In genomic region chr12:52774382-52774781, GRCm38 (mm10) we compare ENCODE assay signal across 12 mouse cellular contexts.
DNase-seq lines count a peak whose midpoint lies in the region; ATAC-seq and TF ChIP-seq lines count a peak whose summit lies in the region.
"Had no signal": no experiment of that assay in that cellular context is flagged by ENCODE, and none has a peak within 500 bp of the region (broad histone marks: within the 10 kb centered on the region; RNA-seq: fewer than 3 reads in every experiment).

No protein-coding gene starts in this region.

- no peaks in the 10 kb centered on the region for H3K36me3 ChIP-seq in lung, embryonic 14.5 days (ENCODE audit: insufficient read depth)
- no peaks in the 10 kb centered on the region for H3K36me3 ChIP-seq in stomach, embryonic 16.5 days (ENCODE audit: control insufficient read depth, insufficient read depth, low read length)
- H3K36me3 ChIP-seq: embryonic facial prominence, embryonic 12.5 days; heart, embryonic 13.5 days had no signal

- no peaks in the 10 kb centered on the region for H3K27me3 ChIP-seq in lung, embryonic 14.5 days (ENCODE audit: insufficient read depth, low read length)
- no peaks in the 10 kb centered on the region for H3K27me3 ChIP-seq in stomach, embryonic 16.5 days (ENCODE audit: control insufficient read depth, insufficient read depth, low read length)
- H3K27me3 ChIP-seq: embryonic facial prominence, embryonic 12.5 days; heart, embryonic 13.5 days; megakaryocyte, embryonic 14.5 days had no signal

- DNase-seq in cerebellum, adult 9-11 months = peak; percentile 44
- no peak for DNase-seq in cerebellum, adult 11-12 months
- DNase-seq in lung, embryonic 14.5 days = peak; percentile 62
- DNase-seq in lung, postnatal 10 days = no peak
- peak; percentile 32 to 41 for DNase-seq in left cerebral cortex, postnatal 36 days (ENCODE audit: low spot score in 2 of 2)
- no peak for DNase-seq in adrenal gland, postnatal 25 days
- DNase-seq: layer of hippocampus, postnatal 36 days had no signal

- 29% methylated on average over 6 of the region's 6 CpGs for WGBS in lung, embryonic 14.5 days
- 25% methylated on average over 6 of the region's 6 CpGs for WGBS in stomach, embryonic 16.5 days

- TF ChIP-seq CTCF in lung, embryonic 14.5 days (IDR thresholded peaks at IDR 0.05; ENCODE audit: low read depth) = no peak

- ATAC-seq in lung, embryonic 14.5 days (ENCODE audit: insufficient read depth) = no peak
- no peak for ATAC-seq in stomach, embryonic 16.5 days (ENCODE audit: insufficient read depth, low FRiP score)
- ATAC-seq in monocyte, adult 5-6 weeks (replicated peaks; ENCODE audit: insufficient number of reproducible peaks, low FRiP score, low TSS enrichment, poor library complexity, severe bottlenecking) = no peak

- H3K4me2 ChIP-seq in lung, embryonic 14.5 days = no peak overlapping the region
- no peak overlapping the region for H3K4me2 ChIP-seq in stomach, embryonic 16.5 days (ENCODE audit: low read depth, low read length)
- H3K4me2 ChIP-seq: embryonic facial prominence, embryonic 12.5 days; heart, embryonic 13.5 days had no signal

- no peak overlapping the region for H3K27ac ChIP-seq in lung, embryonic 14.5 days (ENCODE audit: low read depth)
- H3K27ac ChIP-seq in stomach, embryonic 16.5 days (ENCODE audit: low read length) = peak overlapping the region; percentile 60
- H3K27ac ChIP-seq: embryonic facial prominence, embryonic 12.5 days; heart, embryonic 13.5 days had no signal

- no peak overlapping the region for H3K9ac ChIP-seq in lung, embryonic 14.5 days
- no peak overlapping the region for H3K9ac ChIP-seq in stomach, embryonic 16.5 days (ENCODE audit: low read length)
- H3K9ac ChIP-seq: embryonic facial prominence, embryonic 12.5 days; heart, embryonic 13.5 days had no signal

- H3K4me1 ChIP-seq in lung, embryonic 14.5 days (ENCODE audit: insufficient read depth) = peaks cover 14% of the 10 kb centered on the region
- peaks cover 11% of the 10 kb centered on the region; the same call in 1 of the 2 replicates for H3K4me1 ChIP-seq in stomach, embryonic 16.5 days (ENCODE audit: control insufficient read depth, insufficient read depth, low read length)
- H3K4me1 ChIP-seq: megakaryocyte, embryonic 14.5 days had no signal

- no peaks in the 10 kb centered on the region for H3K9me3 ChIP-seq in lung, embryonic 14.5 days (ENCODE audit: low read depth, low read length)
- H3K9me3 ChIP-seq in stomach, embryonic 16.5 days (replicated peaks; ENCODE audit: control insufficient read depth, low read length) = no peaks in the 10 kb centered on the region
- H3K9me3 ChIP-seq: embryonic facial prominence, embryonic 12.5 days; heart, embryonic 13.5 days; megakaryocyte, embryonic 14.5 days had no signal

- intact Hi-C loops in left cerebral cortex, postnatal 36 days (cut with DNase I) = no loop called here

- H3K4me3 ChIP-seq in lung, embryonic 14.5 days (ENCODE audit: low read depth, low read length) = no peak overlapping the region
- no peak overlapping the region for H3K4me3 ChIP-seq in stomach, embryonic 16.5 days (replicated peaks; ENCODE audit: low read length)
- H3K4me3 ChIP-seq: embryonic facial prominence, embryonic 12.5 days; heart, embryonic 13.5 days; megakaryocyte, embryonic 14.5 days had no signal

Comparison
In these comparisons a context has a peak if more than half of its experiments do, and no peak if none do; other contexts are left out.
1. DNase-seq: peak in cerebellum, adult 9-11 months (single experiment), lung, embryonic 14.5 days (single experiment) and left cerebral cortex, postnatal 36 days (2 of 2); none in cerebellum, adult 11-12 months (single experiment), lung, postnatal 10 days (single experiment) and adrenal gland, postnatal 25 days (single experiment).